Mouse (Mus musculus) cortical plate, adult 2 months (tissue): ENCODE measurements around the gene Stac. TPM values are rescaled to one million over a fixed set of nuclear protein-coding genes. Genes with fewer than 3 reads are reported as not detected.

Experiments used
- H3K27ac ChIP-seq: fragments of 200-500 bp; 2 replicates; pipeline ENCODE4 v1.5.1; 2012; ENCODE audit warnings: low read length, control low read depth, inconsistent platforms; ENCODE audit not compliant: insufficient read depth
- H3K4me1 ChIP-seq: fragments of 200-500 bp; 2 replicates; pipeline ENCODE4 v1.6.1; 2011; ENCODE audit warnings: low read length; ENCODE audit not compliant: control insufficient read depth, insufficient read depth
- H3K4me3 ChIP-seq: fragments of 200-500 bp; 2 replicates; pipeline ENCODE4 v1.5.1; 2011; ENCODE audit warnings: mild to moderate bottlenecking, low read length, control low read depth; ENCODE audit not compliant: insufficient read depth
- CTCF ChIP-seq: fragments of 200-500 bp; IDR thresholded peaks from 2 replicates; pipeline ENCODE4 v1.5.1; 2011; ENCODE audit warnings: mild to moderate bottlenecking, control low read depth, low read length; ENCODE audit not compliant: insufficient read depth; ENCODE audit errors: extremely low read depth
- POLR2A ChIP-seq: fragments of 200-500 bp; IDR thresholded peaks from 2 replicates; pipeline ENCODE4 v1.6.1; 2011; ENCODE audit warnings: mild to moderate bottlenecking, low read length, control low read depth; ENCODE audit not compliant: insufficient read depth; ENCODE audit errors: extremely low read depth
- polyA plus RNA-seq: library from polyadenylated mRNA; depleted of rRNA; stranded (reverse); fragments of >200 nt; gene quantifications from 2 replicates; pipeline ENCODE4 v1.2.3, GENCODE M21; 2012

The Stac gene
- polyA plus RNA-seq, 1 experiment, result 0.31 TPM

GRCm38 (mm10) chr9:111611341-111611740 lies 78.8 kb downstream of the Stac start:
- no peak overlapping the region for H3K4me3 ChIP-seq
- TF ChIP-seq POLR2A (no peak), CTCF (no peak)
- no peak overlapping the region for H3K27ac ChIP-seq
- no peaks in the 10 kb centered on the region for H3K4me1 ChIP-seq

DNA sequence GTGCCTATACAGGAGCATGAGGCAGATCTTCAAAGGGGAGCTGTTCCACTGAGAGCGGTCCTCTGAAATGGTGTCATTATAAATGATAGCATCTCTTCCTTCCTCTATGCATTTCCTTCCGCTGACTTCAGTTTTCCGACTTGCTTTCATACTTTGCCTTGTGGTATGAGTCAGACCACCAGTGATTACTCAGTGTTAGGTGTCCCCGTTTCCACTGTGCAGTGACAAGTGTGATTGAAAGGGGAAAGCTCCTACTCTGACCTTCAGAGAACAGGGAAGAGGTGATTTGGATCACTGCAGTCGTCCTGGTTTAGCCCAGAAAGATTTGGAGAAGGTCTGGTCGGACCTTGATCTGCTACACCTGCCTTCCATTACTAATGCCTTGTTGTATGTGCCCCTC lies 81.4 kb downstream of the Stac start:
- H3K4me3 ChIP-seq, result no peak overlapping the region
- TF ChIP-seq CTCF, result no peak
- no peak for TF ChIP-seq POLR2A
- H3K4me1 ChIP-seq, result no peaks in the 10 kb centered on the region
- no peak overlapping the region for H3K27ac ChIP-seq

DNA sequence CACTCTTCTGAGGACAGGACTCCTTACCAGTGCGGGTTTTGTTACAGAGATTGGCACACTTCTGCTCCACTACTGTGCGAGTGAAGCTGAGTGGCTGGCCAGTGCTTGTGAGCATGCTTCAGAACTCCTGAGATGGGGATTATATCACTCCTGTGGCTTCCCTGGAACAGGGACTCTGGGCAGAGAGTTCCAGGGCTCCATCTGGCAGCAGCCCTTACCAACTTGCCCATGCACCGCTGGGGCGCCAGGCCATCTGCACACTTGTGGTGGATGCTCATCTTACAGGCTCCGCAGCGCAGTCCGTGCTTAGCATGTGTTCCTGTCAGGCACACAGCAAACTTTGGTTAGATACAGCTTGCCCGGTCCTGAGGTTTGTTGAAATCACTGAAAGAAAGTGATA lies 83.5 kb downstream of the Stac start:
- Histone ChIP-seq H3K4me3 (no peak overlapping the region), H3K4me1 (no peaks in the 10 kb centered on the region), H3K27ac (no peak overlapping the region)
- no peak for TF ChIP-seq CTCF
- TF ChIP-seq POLR2A, result no peak

DNA sequence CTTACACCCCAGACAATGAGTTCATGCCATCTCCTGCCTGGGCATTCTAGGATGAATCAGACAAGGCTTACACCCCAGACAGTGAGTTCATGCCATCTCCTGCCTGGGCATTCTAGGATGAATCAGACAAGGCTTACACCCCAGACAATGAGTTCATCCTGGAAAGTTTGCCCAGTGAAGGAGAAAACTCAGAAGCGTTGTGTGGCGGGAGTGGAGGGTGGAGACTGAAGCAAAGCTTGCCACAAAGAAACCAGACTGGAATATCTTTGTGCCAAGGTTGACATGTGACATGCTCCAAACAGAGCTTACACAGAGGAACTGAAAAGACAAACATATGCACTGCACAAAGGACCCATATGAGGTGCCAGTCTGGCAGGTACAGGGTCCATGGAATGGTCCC lies 102.6 kb downstream of the Stac start:
- Histone ChIP-seq H3K4me3 (no peak overlapping the region), H3K4me1 (no peaks in the 10 kb centered on the region), H3K27ac (no peak overlapping the region)
- TF ChIP-seq CTCF (no peak), POLR2A (no peak)

DNA sequence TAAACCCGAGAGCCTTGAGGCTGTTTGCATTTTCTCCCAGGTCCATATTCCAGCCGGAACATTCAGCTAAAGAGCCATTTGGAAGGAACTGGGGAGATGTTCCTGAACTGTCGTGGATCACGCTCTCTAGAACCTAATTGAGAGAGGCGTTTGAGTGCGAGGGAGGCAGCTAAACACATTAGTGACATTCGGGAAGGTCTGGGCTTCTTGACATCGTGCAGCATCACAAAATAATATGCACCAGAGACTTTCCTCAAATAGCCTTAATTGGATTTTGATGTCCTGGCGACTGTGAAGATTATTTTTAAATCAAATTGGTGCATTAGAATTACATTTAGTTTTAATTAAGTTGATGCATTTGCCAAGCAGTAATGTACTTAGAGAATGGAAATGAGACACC lies 111.4 kb downstream of the Stac start:
- no peak overlapping the region for H3K27ac ChIP-seq
- no peak overlapping the region for H3K4me3 ChIP-seq

DNA sequence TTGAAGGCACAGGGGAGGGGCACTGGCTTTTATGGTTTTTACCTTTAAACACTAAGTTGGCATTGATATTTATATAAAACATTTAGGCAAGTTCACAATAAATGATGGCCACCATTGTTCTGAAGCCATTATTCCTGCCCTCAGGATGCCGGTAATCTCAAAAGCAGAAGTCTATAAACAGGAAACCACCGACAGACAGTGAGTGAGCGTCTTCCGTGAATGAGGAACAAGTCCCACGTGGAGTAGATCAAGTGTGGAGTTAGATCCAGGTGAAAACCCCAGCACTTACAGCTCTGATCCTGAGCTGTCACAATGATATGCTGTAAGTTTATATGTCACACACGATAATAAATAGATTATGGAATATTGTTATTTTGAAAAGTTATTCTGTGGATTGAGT lies 112.7 kb downstream of the Stac start:
- H3K27ac ChIP-seq, result no peak overlapping the region
- TF ChIP-seq POLR2A (no peak), CTCF (no peak)
- no peak overlapping the region for H3K4me3 ChIP-seq
- H3K4me1 ChIP-seq, result no peaks in the 10 kb centered on the region

More for the DNA sequence above, 111.4 kb downstream of the Stac start:
- H3K4me1 ChIP-seq, result no peaks in the 10 kb centered on the region
- TF ChIP-seq POLR2A, result no peak

DNA sequence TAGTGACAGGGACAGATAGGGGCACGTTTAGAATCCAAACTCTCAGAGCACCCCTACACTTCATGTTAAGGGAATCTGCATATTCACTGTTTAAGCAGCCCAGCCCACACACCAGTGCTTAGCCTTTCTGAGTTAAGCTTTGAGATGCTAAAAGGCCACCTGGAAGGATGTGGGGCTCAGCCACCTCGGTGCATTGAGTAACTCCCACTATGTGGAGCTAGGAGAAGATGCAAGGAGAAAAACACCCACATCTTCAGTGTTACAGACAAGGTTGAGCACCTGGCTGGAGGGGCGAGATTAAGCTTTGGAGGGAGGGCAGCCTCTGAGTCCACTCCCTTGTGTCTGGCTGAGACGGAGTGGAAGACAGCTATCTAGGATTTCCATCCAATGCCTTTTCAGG lies 114.3 kb downstream of the Stac start:
- Histone ChIP-seq H3K4me1 (no peaks in the 10 kb centered on the region), H3K27ac (no peak overlapping the region), H3K4me3 (no peak overlapping the region)
- TF ChIP-seq POLR2A, result no peak
- TF ChIP-seq CTCF, result no peak

DNA sequence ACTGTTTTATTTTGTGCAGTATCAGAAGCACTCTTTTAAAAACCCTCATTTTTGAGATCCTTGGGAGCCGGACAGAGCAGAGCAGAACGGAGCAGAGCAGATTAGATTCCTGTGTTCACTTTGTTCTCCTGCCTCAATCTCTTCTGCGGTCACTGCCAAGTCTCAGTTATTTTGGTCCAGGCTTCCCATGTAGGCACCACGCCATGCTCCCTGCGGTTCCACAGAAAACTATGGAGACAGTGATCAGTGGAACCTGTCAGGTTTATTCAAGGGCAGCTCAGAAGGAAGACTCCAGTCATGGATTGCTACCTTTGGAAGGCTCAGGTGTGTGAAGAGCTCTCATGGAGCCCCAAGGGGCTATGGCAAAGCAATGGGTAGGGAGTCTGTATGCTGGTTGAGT lies 116.3 kb downstream of the Stac start:
- no peak overlapping the region for H3K27ac ChIP-seq
- no peaks in the 10 kb centered on the region for H3K4me1 ChIP-seq
- no peak for TF ChIP-seq POLR2A
- no peak for TF ChIP-seq CTCF

GRCm38 (mm10) chr9:111571619-111572018 lies 118.5 kb downstream of the Stac start:
- H3K4me3 ChIP-seq, result no peak overlapping the region
- no peak overlapping the region for H3K27ac ChIP-seq
- no peaks in the 10 kb centered on the region for H3K4me1 ChIP-seq
- TF ChIP-seq POLR2A (no peak), CTCF (no peak)

More for the DNA sequence above, 116.3 kb downstream of the Stac start:
- no peak overlapping the region for H3K4me3 ChIP-seq

DNA sequence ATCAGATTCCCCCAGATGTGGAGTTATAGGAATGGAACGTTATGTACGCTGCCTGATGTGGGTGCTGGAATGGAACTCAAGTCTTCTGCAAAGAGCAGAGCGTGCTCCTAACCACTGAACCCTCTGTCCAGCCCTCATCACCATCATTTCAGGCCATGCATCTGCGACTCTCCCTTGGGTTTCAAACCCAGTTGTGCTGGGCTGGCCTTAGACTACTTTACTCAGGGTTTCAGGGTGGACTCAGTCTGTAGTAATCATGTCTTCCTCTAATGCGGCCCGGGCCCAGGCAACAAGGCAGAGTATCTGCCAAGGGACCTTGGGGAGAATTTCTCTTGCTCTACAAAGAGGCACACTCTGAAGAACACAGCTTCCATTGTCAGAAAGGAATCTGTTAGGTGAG lies 126.0 kb downstream of the Stac start:
- Histone ChIP-seq H3K4me3 (no peak overlapping the region), H3K4me1 (no peaks in the 10 kb centered on the region; the same call in 1 of the 2 replicates), H3K27ac (no peak overlapping the region)
- TF ChIP-seq CTCF, result no peak
- no peak for TF ChIP-seq POLR2A

DNA sequence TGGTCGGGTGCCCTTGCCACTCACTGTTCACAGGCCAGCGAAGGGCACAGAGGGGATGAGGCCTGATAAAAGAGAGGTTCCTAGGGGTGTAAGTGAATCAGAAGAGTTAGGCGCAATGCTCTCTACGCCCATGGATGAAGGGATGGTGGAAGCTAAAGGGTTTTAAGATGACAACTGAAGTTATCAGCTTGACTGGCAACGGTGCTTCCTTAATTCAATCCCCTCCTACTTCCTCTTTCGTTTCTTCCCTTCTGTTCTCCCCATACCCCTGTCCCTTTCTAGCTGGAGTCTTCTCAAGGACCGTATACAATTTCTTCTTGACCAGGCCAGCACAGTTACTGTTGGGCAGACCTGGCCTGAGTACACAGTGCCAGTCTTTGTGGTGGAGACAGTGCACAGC lies 126.9 kb downstream of the Stac start:
- Histone ChIP-seq H3K4me3 (no peak overlapping the region), H3K27ac (no peak overlapping the region), H3K4me1 (no peaks in the 10 kb centered on the region; the same call in 1 of the 2 replicates)
- TF ChIP-seq POLR2A, result no peak
- no peak for TF ChIP-seq CTCF
